Mouse (Mus musculus) testis, adult 2 months (tissue): Measurements from ENCODE around the gene Tspan7.

Experiments
- CTCF ChIP-seq: fragments of 200-500 bp; IDR thresholded peaks from 2 replicates; pipeline ENCODE4 v1.5.1; 2012; ENCODE audit warnings: low read depth, mild to moderate bottlenecking, inconsistent platforms, low read length, moderate library complexity; ENCODE audit not compliant: control insufficient read depth, insufficient read depth, insufficient replicate concordance
- POLR2A ChIP-seq: fragments of 200-500 bp; IDR thresholded peaks from 2 replicates; pipeline ENCODE4 v1.6.1; 2012; ENCODE audit warnings: low read depth, mild to moderate bottlenecking, inconsistent platforms, low read length, moderate library complexity; ENCODE audit not compliant: control insufficient read depth

- no peak for TF ChIP-seq POLR2A
- TF ChIP-seq CTCF = no peak
Measured at GRCm38 (mm10) chrX:10450143-10451060, 34.6 kb upstream of the Tspan7 start.
